Mouse (Mus musculus): ENCODE measurements at regions not wholly inside any gene's neighbourhood (a gene's known extent, or its start where the extent isn't known, plus 50 kb on each side); places are given as distances from the start of the nearest gene placed in this dataset.

GRCm38 (mm10) chr13:31503191-31503590 lies 52.7 kb upstream of the Foxq1 start:
- no peak for TF ChIP-seq CTCF (IDR thresholded peaks at IDR 0.05; ENCODE audit: borderline replicate concordance, insufficient read depth, low read length)
- no peak for TF ChIP-seq POLR2A (IDR thresholded peaks at IDR 0.05; ENCODE audit: low read depth, low read length)
